9 mouse cellular contexts compared by ENCODE assay signal in the genomic region with DNA sequence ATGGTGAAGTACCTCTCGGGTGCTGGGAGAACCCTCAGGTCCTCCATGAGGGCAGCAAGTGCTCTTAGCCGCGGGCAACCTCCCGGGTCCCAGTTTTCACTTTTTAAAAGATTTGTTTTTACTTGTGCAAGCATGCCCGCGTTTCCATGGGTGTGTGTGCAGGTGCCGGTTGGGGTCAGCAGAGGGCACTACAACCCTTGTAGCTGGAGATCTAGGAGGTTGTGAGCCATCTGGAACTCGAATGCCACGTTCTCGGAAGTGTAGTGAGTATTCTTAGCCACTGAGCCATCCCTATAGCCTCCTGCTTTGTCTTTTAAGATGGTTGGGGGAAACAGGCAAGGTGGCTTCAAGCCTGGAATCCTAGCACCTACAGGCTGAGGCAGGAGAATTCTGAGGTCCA. TPM values are rescaled to one million over a fixed set of nuclear protein-coding genes. Genes with fewer than 3 reads are reported as not detected.
DNase-seq lines count a peak whose midpoint lies in the region; ATAC-seq and TF ChIP-seq lines count a peak whose summit lies in the region.
"Had no signal": no experiment of that assay in that cellular context is flagged by ENCODE, and none has a peak within 500 bp of the region (broad histone marks: within the 10 kb centered on the region; RNA-seq: fewer than 3 reads in every experiment).

No protein-coding gene starts in this region.

- DNase-seq in hindbrain, embryonic 10.5 days (ENCODE audit: low spot score) = peak; percentile 74
- DNase-seq in brain, embryonic 14.5 days (ENCODE audit: low read depth) = peak; percentile 83
- peak; percentile 58 for DNase-seq in forebrain, embryonic 10.5 days (ENCODE audit: extremely low spot score, low spot score)
- DNase-seq in heart, postnatal 4 days = peak; percentile 82
- peak; percentile 63 to 72 for DNase-seq in left cerebral cortex, adult 2 months (ENCODE audit: extremely low spot score in 1 of 2, low spot score in 2 of 2)
- peak; percentile 68 for DNase-seq in midbrain, embryonic 14.5 days
- DNase-seq in spleen, adult 18-20 months = peak; percentile 56 to 76

- peaks cover 93% of the 10 kb centered on the region for H3K36me3 ChIP-seq in hindbrain, embryonic 10.5 days
- peaks cover 41% of the 10 kb centered on the region for H3K36me3 ChIP-seq in hindbrain, embryonic 16.5 days (ENCODE audit: control insufficient read depth, insufficient read depth, low read length)
- H3K36me3 ChIP-seq in forebrain, embryonic 10.5 days (replicated peaks) = peaks cover 72% of the 10 kb centered on the region
- H3K36me3 ChIP-seq in midbrain, embryonic 14.5 days (ENCODE audit: control insufficient read depth, insufficient read depth, low read length) = peaks cover 91% of the 10 kb centered on the region

- intact Hi-C loops in left cerebral cortex, adult 2 months (cut with DNase I) = loop anchor here (2.0 to 5.0 kb wide), 2 partner anchors 75 to 195 kb away; no protein-coding TSS in a partner anchor

- H3K4me1 ChIP-seq in hindbrain, embryonic 10.5 days (replicated peaks) = peaks cover 7% of the 10 kb centered on the region; the same call in 1 of the 2 replicates
- H3K4me1 ChIP-seq in hindbrain, embryonic 16.5 days (ENCODE audit: control insufficient read depth, insufficient read depth, low read depth, low read length) = peaks cover 5% of the 10 kb centered on the region
- 0 out of 2 replicates have a peak, but pooled peaks cover 3% of the 10 kb centered on the region for H3K4me1 ChIP-seq in forebrain, embryonic 10.5 days
- H3K4me1 ChIP-seq in midbrain, embryonic 14.5 days (ENCODE audit: control insufficient read depth, insufficient read depth, low read length) = no peaks in the 10 kb centered on the region

- H3K4me2 ChIP-seq in hindbrain, embryonic 16.5 days (ENCODE audit: low read length) = no peak overlapping the region
- no peak overlapping the region for H3K4me2 ChIP-seq in midbrain, embryonic 14.5 days (ENCODE audit: low read length)

- no peak overlapping the region for H3K9ac ChIP-seq in hindbrain, embryonic 16.5 days (ENCODE audit: low read depth, low read length)
- no peak overlapping the region for H3K9ac ChIP-seq in midbrain, embryonic 14.5 days (replicated peaks; ENCODE audit: low read length)

- H3K4me3 ChIP-seq in hindbrain, embryonic 10.5 days = no peak overlapping the region
- H3K4me3 ChIP-seq in hindbrain, embryonic 16.5 days (ENCODE audit: low read length) = no peak overlapping the region
- no peak overlapping the region for H3K4me3 ChIP-seq in forebrain, embryonic 10.5 days
- no peak overlapping the region for H3K4me3 ChIP-seq in left cerebral cortex, adult 2 months
- H3K4me3 ChIP-seq in midbrain, embryonic 14.5 days (replicated peaks; ENCODE audit: low read depth, low read length) = no peak overlapping the region

- H3K9me3 ChIP-seq in hindbrain, embryonic 10.5 days = no peaks in the 10 kb centered on the region
- no peaks in the 10 kb centered on the region for H3K9me3 ChIP-seq in hindbrain, embryonic 16.5 days (ENCODE audit: control insufficient read depth, low read length)
- H3K9me3 ChIP-seq in forebrain, embryonic 10.5 days = peaks cover 5% of the 10 kb centered on the region; the same call in 1 of the 2 replicates
- H3K9me3 ChIP-seq in midbrain, embryonic 14.5 days (ENCODE audit: control insufficient read depth, low read length) = no peaks in the 10 kb centered on the region

- H3K27ac ChIP-seq in hindbrain, embryonic 10.5 days = no peak overlapping the region
- H3K27ac ChIP-seq in hindbrain, embryonic 16.5 days (ENCODE audit: low read depth, low read length) = no peak overlapping the region
- H3K27ac ChIP-seq in forebrain, embryonic 10.5 days = no peak overlapping the region
- peak overlapping the region; percentile 68 for H3K27ac ChIP-seq in left cerebral cortex, adult 2 months
- H3K27ac ChIP-seq in midbrain, embryonic 14.5 days (replicated peaks; ENCODE audit: low read depth, low read length) = peak overlapping the region; percentile 32; the same call in 1 of the 2 replicates

- H3K27me3 ChIP-seq in hindbrain, embryonic 10.5 days (ENCODE audit: insufficient read depth, poor library complexity, severe bottlenecking) = no peaks in the 10 kb centered on the region
- H3K27me3 ChIP-seq in hindbrain, embryonic 16.5 days (replicated peaks; ENCODE audit: control insufficient read depth, insufficient read depth, low read length) = no peaks in the 10 kb centered on the region
- no peaks in the 10 kb centered on the region for H3K27me3 ChIP-seq in forebrain, embryonic 10.5 days (ENCODE audit: poor library complexity, severe bottlenecking)
- no peaks in the 10 kb centered on the region for H3K27me3 ChIP-seq in midbrain, embryonic 14.5 days (ENCODE audit: control insufficient read depth, insufficient read depth, low read length)

- peak; percentile 74 for TF ChIP-seq CTCF in brain, embryonic 14.5 days (IDR thresholded peaks at IDR 0.05; ENCODE audit: borderline replicate concordance, extremely low read depth, insufficient read depth, insufficient read length)
- TF ChIP-seq CTCF in left cerebral cortex, adult 2 months (IDR thresholded peaks at IDR 0.05) = peak; percentile 75

- whole genome bisulfite sequencing in hindbrain, embryonic 10.5 days = 29% methylated on average over 10 of the region's 10 CpGs
- 23% methylated on average over 10 of the region's 10 CpGs for whole genome bisulfite sequencing in hindbrain, embryonic 16.5 days
- WGBS in forebrain, embryonic 10.5 days = 28% methylated on average over 10 of the region's 10 CpGs
- 22% methylated on average over 10 of the region's 10 CpGs for WGBS in midbrain, embryonic 14.5 days

- no peak for ATAC-seq in hindbrain, embryonic 16.5 days
- no peak for ATAC-seq in midbrain, embryonic 14.5 days (ENCODE audit: low FRiP score, low TSS enrichment)

- no peak for TF ChIP-seq POLR2A in brain, embryonic 14.5 days (IDR thresholded peaks at IDR 0.05; ENCODE audit: borderline replicate concordance, extremely low read depth, insufficient read depth, insufficient read length, poor library complexity, severe bottlenecking)

RNA-seq across cellular contexts. Expression of a gene that starts 44.9 kb away (rescaled TPM):
- polyA plus RNA-seq in hindbrain, embryonic 10.5 days (2016; fragmentation: Nextera tagmentation; extraction: Ambion mirVana) = 6.0 and 8.1 TPM in 2 replicates
- 14.4 and 15.8 TPM in 2 replicates for polyA plus RNA-seq in hindbrain, embryonic 16.5 days (2015; fragmentation: Nextera tagmentation; extraction: Ambion mirVana)
- polyA plus RNA-seq in brain, embryonic 14.5 days (2012; rRNA removed) = 77.0 and 115 TPM in 2 replicates
- polyA plus RNA-seq in forebrain, embryonic 10.5 days (2016; fragmentation: Nextera tagmentation; extraction: Ambion mirVana) = 4.2 and 4.5 TPM in 2 replicates
- total RNA-seq in heart, postnatal 4 days (2021) = 10 to 100 TPM; 13.0 to 14.2 TPM
- 100 to 1,000 TPM; 116 to 123 TPM for total RNA-seq in left cerebral cortex, adult 2 months (2021)
- 18.2 and 19.3 TPM in 2 replicates for polyA plus RNA-seq in midbrain, embryonic 14.5 days (2014; fragmentation: Nextera tagmentation; extraction: Ambion mirVana)

RNA-seq across cellular contexts. Expression of a gene that starts 50.8 kb away (rescaled TPM):
- 84.8 and 91.6 TPM in 2 replicates for polyA plus RNA-seq in hindbrain, embryonic 10.5 days (2016; fragmentation: Nextera tagmentation; extraction: Ambion mirVana)
- 49.3 and 67.3 TPM in 2 replicates for polyA plus RNA-seq in hindbrain, embryonic 16.5 days (2015; fragmentation: Nextera tagmentation; extraction: Ambion mirVana)
- polyA plus RNA-seq in brain, embryonic 14.5 days (2012; rRNA removed) = 78.1 and 80.5 TPM in 2 replicates
- 92.6 and 98.9 TPM in 2 replicates for polyA plus RNA-seq in forebrain, embryonic 10.5 days (2016; fragmentation: Nextera tagmentation; extraction: Ambion mirVana)
- 10 to 100 TPM; 59.8 to 60.3 TPM for total RNA-seq in heart, postnatal 4 days (2021)
- total RNA-seq in left cerebral cortex, adult 2 months (2021) = 10 to 100 TPM; 46.9 to 47.0 TPM
- 75.1 and 75.5 TPM in 2 replicates for polyA plus RNA-seq in midbrain, embryonic 14.5 days (2014; fragmentation: Nextera tagmentation; extraction: Ambion mirVana)

RNA-seq across cellular contexts. Expression of a gene that starts 52.7 kb away (rescaled TPM):
- polyA plus RNA-seq in hindbrain, embryonic 10.5 days (2016; fragmentation: Nextera tagmentation; extraction: Ambion mirVana) = 0.09 and 0.12 TPM in 2 replicates
- polyA plus RNA-seq in hindbrain, embryonic 16.5 days (2015; fragmentation: Nextera tagmentation; extraction: Ambion mirVana) = 0.22 and 0.45 TPM in 2 replicates
- 0.04 and 0.06 TPM in 2 replicates for polyA plus RNA-seq in brain, embryonic 14.5 days (2012; rRNA removed)
- polyA plus RNA-seq in forebrain, embryonic 10.5 days (2016; fragmentation: Nextera tagmentation; extraction: Ambion mirVana) = 0.10 TPM in 1 of 2 replicates, not detected in the other
- total RNA-seq in heart, postnatal 4 days (2021) = not detected
- under 1 TPM; 0.21 to 0.34 TPM for total RNA-seq in left cerebral cortex, adult 2 months (2021)
- polyA plus RNA-seq in midbrain, embryonic 14.5 days (2014; fragmentation: Nextera tagmentation; extraction: Ambion mirVana) = 0.11 and 0.24 TPM in 2 replicates
- polyA plus RNA-seq: liver, embryonic 16.5 days had no signal

Comparison
In these comparisons a context has a peak if more than half of its experiments do, and no peak if none do; other contexts are left out.
1. H3K27ac ChIP-seq: peak in left cerebral cortex, adult 2 months (single experiment) and midbrain, embryonic 14.5 days (single experiment); none in hindbrain, embryonic 10.5 days (single experiment), hindbrain, embryonic 16.5 days (single experiment) and forebrain, embryonic 10.5 days (single experiment).
2. Peak in every context shown above with its lines, with median percentiles within 50 percentile points of each other: DNase-seq.